Mouse (Mus musculus): ENCODE data around the gene Tbcd. TPM values are rescaled to one million over a fixed set of nuclear protein-coding genes. Genes with fewer than 3 reads are reported as not detected.

The Tbcd gene
- 32.0 and 33.2 TPM in 2 replicates for polyA plus RNA-seq (2014; fragmentation: Nextera tagmentation; extraction: Ambion mirVana)

DNA sequence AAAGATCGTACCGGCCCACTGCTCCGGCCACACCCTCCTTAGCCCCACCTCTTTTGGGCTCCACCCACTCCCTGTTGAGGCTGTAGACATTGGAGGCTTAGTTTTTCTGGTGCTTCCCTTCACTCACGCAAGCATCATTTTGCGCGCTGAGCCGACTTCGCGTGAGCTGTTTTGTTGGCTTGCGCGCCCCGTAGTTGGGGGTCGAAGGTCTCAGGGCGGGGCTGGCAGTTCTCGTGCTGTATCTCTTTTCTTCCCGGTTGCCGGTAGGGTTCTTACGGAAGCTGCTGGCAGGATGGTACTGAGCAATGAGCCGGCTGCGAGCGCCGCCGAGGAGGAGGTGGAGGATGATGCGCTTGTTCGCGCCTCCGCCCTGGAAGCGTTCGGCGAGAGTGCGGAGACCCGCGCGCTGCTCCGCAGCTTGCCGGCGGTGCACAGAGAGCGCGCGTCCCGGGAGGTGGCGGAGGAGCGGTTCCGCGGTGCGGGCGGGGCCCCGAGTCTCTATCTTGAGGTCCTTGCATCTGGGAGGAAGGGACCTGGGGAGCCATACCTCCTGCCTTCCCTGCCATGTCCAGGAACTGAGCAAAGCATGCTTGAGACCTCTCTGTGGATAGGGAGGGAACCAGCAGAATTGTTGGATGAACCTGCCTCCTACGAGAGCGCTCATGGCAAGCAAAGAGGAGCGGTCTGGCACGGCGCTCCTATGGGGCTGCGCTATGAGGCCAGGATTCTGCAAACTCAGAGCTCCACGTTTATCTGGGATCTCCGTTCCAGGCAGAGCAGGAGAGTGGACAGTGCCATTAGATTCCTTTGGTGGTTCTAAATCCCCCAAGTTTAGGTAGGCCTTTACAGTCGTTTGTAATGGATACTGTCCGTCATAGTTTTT is at the start of gene Tbcd:
Gene Tbcd, plus strand, starts transcription at position 197 of the 883 bp plus-strand sequence.
- no peaks in the 10 kb centered on the region; the same call in 1 of the 2 replicates for H3K36me3 ChIP-seq (ENCODE audit: control insufficient read depth, insufficient read depth, low read length)
- peak within 1 kb of the TSS; percentile 33; the same call in 1 of the 2 replicates for H3K27ac ChIP-seq (ENCODE audit: low read length)
- under 1% methylated on average over 58 of the region's 58 CpGs for WGBS
- H3K4me3 ChIP-seq (ENCODE audit: low read depth, low read length) = peak within 1 kb of the TSS; percentile 85
- H3K4me1 ChIP-seq (ENCODE audit: control insufficient read depth, insufficient read depth, low read length) = peaks cover 3% of the 10 kb centered on the region
- peak; percentile 96 for ATAC-seq (ENCODE audit: insufficient number of reproducible peaks, insufficient read depth, low FRiP score, low read depth)
- H3K9ac ChIP-seq (replicated peaks; ENCODE audit: low read depth, low read length) = peak within 1 kb of the TSS; percentile 55
- no peaks in the 10 kb centered on the region for H3K27me3 ChIP-seq (ENCODE audit: control insufficient read depth, insufficient read depth, low read length)
- H3K4me2 ChIP-seq (replicated peaks; ENCODE audit: low read depth, low read length) = peak within 1 kb of the TSS; percentile 61
- H3K9me3 ChIP-seq (ENCODE audit: control insufficient read depth, low read depth, low read length) = no peaks in the 10 kb centered on the region

DNA sequence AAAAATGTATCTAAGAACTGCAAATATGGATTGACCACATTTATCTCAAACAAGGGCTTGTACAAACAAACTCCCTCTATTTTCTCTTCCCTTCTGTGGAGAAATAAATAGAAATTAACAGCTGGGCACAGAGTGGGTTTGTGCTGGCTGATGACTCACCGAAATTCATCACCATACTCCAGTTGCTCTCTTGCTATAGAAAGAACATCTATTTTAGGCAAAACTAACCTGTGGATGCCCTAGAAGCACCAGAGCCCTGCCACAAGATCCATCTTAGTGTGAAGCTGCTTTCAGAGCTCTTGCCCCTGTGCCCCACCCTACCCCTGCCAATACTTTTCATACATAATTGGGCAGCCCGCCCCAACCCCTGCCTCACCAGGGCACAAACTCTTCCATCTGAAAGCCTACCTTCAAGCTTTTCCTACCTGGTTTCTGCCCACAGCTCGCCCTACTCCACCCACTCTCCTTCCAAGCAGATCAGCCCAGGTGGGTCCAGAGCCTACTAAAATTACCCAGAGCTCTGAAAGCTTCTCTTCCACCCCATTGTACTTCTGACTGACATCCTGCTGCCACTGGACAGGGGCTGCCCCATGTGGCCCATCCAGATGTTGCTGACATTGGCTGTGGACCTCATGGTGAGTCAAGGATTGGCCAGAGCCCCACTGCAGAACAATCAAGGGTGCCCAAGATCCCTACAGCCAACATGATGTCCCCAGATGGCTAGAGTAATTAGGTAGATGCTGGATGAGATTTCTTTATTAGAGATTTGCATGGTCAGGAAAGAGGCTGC is 44.2 kb upstream of the Tbcd start:
- no peak overlapping the region for H3K4me3 ChIP-seq (ENCODE audit: low read depth, low read length)
- no peaks in the 10 kb centered on the region for H3K9me3 ChIP-seq (ENCODE audit: control insufficient read depth, low read depth, low read length)
- no peaks in the 10 kb centered on the region for H3K4me1 ChIP-seq (ENCODE audit: control insufficient read depth, insufficient read depth, low read length)
- H3K27me3 ChIP-seq (ENCODE audit: control insufficient read depth, insufficient read depth, low read length) = no peaks in the 10 kb centered on the region
- H3K27ac ChIP-seq (ENCODE audit: low read length) = no peak overlapping the region
- 61% methylated on average over 3 of the region's 3 CpGs for WGBS
- H3K4me2 ChIP-seq (replicated peaks; ENCODE audit: low read depth, low read length) = no peak overlapping the region
- no peak for ATAC-seq (ENCODE audit: insufficient number of reproducible peaks, insufficient read depth, low FRiP score, low read depth)
- no peaks in the 10 kb centered on the region for H3K36me3 ChIP-seq (ENCODE audit: control insufficient read depth, insufficient read depth, low read length)
- H3K9ac ChIP-seq (replicated peaks; ENCODE audit: low read depth, low read length) = no peak overlapping the region

DNA sequence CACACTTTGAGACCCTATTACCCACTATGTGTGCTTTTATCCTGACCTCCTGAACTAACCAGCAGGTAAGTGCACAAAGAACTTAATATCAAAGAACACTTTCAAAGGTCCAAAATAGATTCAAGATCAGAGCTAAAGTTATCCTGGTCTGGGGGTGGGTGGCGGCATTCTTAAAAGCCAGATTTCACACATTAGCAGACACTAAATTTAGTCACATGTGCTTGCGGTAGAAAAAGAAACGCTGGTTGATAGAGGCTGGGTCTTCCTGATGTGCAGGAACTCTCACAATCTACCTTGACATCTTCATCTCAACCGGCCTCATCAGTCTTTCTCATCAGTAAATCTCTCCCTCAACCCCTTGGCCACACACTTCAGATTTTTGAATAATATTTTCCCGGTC is 37.0 kb upstream of the Tbcd start:
- no peak overlapping the region for H3K4me2 ChIP-seq (replicated peaks; ENCODE audit: low read depth, low read length)
- H3K27ac ChIP-seq (ENCODE audit: low read length) = no peak overlapping the region
- H3K36me3 ChIP-seq (ENCODE audit: control insufficient read depth, insufficient read depth, low read length) = no peaks in the 10 kb centered on the region
- no peak for ATAC-seq (ENCODE audit: insufficient number of reproducible peaks, insufficient read depth, low FRiP score, low read depth)
- H3K27me3 ChIP-seq (ENCODE audit: control insufficient read depth, insufficient read depth, low read length) = no peaks in the 10 kb centered on the region
- H3K4me3 ChIP-seq (ENCODE audit: low read depth, low read length) = no peak overlapping the region
- no peaks in the 10 kb centered on the region for H3K9me3 ChIP-seq (ENCODE audit: control insufficient read depth, low read depth, low read length)
- H3K4me1 ChIP-seq (ENCODE audit: control insufficient read depth, insufficient read depth, low read length) = no peaks in the 10 kb centered on the region
- no peak overlapping the region for H3K9ac ChIP-seq (replicated peaks; ENCODE audit: low read depth, low read length)
- WGBS = 84% methylated on average over 5 of the region's 5 CpGs

GRCm38 (mm10) chr11:121415351-121415750 is 36.4 kb upstream of the Tbcd start:
- ATAC-seq (ENCODE audit: insufficient number of reproducible peaks, insufficient read depth, low FRiP score, low read depth) = no peak
- Histone ChIP-seq H3K27me3 (ENCODE audit: control insufficient read depth, insufficient read depth, low read length) (no peaks in the 10 kb centered on the region), H3K36me3 (ENCODE audit: control insufficient read depth, insufficient read depth, low read length) (no peaks in the 10 kb centered on the region), H3K9me3 (ENCODE audit: control insufficient read depth, low read depth, low read length) (no peaks in the 10 kb centered on the region), H3K4me3 (ENCODE audit: low read depth, low read length) (no peak overlapping the region), H3K27ac (ENCODE audit: low read length) (no peak overlapping the region), H3K4me1 (ENCODE audit: control insufficient read depth, insufficient read depth, low read length) (peaks cover under 1% of the 10 kb centered on the region; the same call in 1 of the 2 replicates), H3K9ac (replicated peaks; ENCODE audit: low read depth, low read length) (no peak overlapping the region), H3K4me2 (replicated peaks; ENCODE audit: low read depth, low read length) (no peak overlapping the region)
- 49% methylated on average over 5 of the region's 5 CpGs for WGBS

GRCm38 (mm10) chr11:121417971-121418370 is 33.8 kb upstream of the Tbcd start:
- Histone ChIP-seq H3K4me3 (ENCODE audit: low read depth, low read length) (no peak overlapping the region), H3K4me1 (ENCODE audit: control insufficient read depth, insufficient read depth, low read length) (peaks cover 13% of the 10 kb centered on the region), H3K27me3 (ENCODE audit: control insufficient read depth, insufficient read depth, low read length) (no peaks in the 10 kb centered on the region), H3K36me3 (ENCODE audit: control insufficient read depth, insufficient read depth, low read length) (no peaks in the 10 kb centered on the region), H3K4me2 (replicated peaks; ENCODE audit: low read depth, low read length) (no peak overlapping the region), H3K27ac (ENCODE audit: low read length) (no peak overlapping the region), H3K9ac (replicated peaks; ENCODE audit: low read depth, low read length) (no peak overlapping the region), H3K9me3 (ENCODE audit: control insufficient read depth, low read depth, low read length) (no peaks in the 10 kb centered on the region)
- no peak for ATAC-seq (ENCODE audit: insufficient number of reproducible peaks, insufficient read depth, low FRiP score, low read depth)
- WGBS = 83% methylated on average over 5 of the region's 5 CpGs

GRCm38 (mm10) chr11:121418932-121419331 is 32.8 kb upstream of the Tbcd start:
- no peak for ATAC-seq (ENCODE audit: insufficient number of reproducible peaks, insufficient read depth, low FRiP score, low read depth)
- Histone ChIP-seq H3K9ac (replicated peaks; ENCODE audit: low read depth, low read length) (no peak overlapping the region), H3K9me3 (ENCODE audit: control insufficient read depth, low read depth, low read length) (no peaks in the 10 kb centered on the region), H3K4me2 (replicated peaks; ENCODE audit: low read depth, low read length) (no peak overlapping the region), H3K27me3 (ENCODE audit: control insufficient read depth, insufficient read depth, low read length) (no peaks in the 10 kb centered on the region), H3K4me1 (ENCODE audit: control insufficient read depth, insufficient read depth, low read length) (peaks cover 13% of the 10 kb centered on the region), H3K36me3 (ENCODE audit: control insufficient read depth, insufficient read depth, low read length) (no peaks in the 10 kb centered on the region), H3K27ac (ENCODE audit: low read length) (no peak overlapping the region), H3K4me3 (ENCODE audit: low read depth, low read length) (no peak overlapping the region)
- 61% methylated on average over 2 of the region's 2 CpGs for WGBS

GRCm38 (mm10) chr11:121420379-121420778 is 31.4 kb upstream of the Tbcd start:
- Histone ChIP-seq H3K9me3 (ENCODE audit: control insufficient read depth, low read depth, low read length) (no peaks in the 10 kb centered on the region), H3K36me3 (ENCODE audit: control insufficient read depth, insufficient read depth, low read length) (no peaks in the 10 kb centered on the region), H3K4me1 (ENCODE audit: control insufficient read depth, insufficient read depth, low read length) (peaks cover 13% of the 10 kb centered on the region), H3K27ac (ENCODE audit: low read length) (peak overlapping the region; percentile 71; the same call in 1 of the 2 replicates), H3K9ac (replicated peaks; ENCODE audit: low read depth, low read length) (no peak overlapping the region), H3K27me3 (ENCODE audit: control insufficient read depth, insufficient read depth, low read length) (no peaks in the 10 kb centered on the region), H3K4me2 (replicated peaks; ENCODE audit: low read depth, low read length) (peak overlapping the region; percentile 82), H3K4me3 (ENCODE audit: low read depth, low read length) (0 out of 2 replicates have a peak overlapping the region, but pooled peaks have one; percentile 71)
- ATAC-seq (ENCODE audit: insufficient number of reproducible peaks, insufficient read depth, low FRiP score, low read depth) = no peak
- WGBS = 44% methylated on average over 5 of the region's 5 CpGs

DNA sequence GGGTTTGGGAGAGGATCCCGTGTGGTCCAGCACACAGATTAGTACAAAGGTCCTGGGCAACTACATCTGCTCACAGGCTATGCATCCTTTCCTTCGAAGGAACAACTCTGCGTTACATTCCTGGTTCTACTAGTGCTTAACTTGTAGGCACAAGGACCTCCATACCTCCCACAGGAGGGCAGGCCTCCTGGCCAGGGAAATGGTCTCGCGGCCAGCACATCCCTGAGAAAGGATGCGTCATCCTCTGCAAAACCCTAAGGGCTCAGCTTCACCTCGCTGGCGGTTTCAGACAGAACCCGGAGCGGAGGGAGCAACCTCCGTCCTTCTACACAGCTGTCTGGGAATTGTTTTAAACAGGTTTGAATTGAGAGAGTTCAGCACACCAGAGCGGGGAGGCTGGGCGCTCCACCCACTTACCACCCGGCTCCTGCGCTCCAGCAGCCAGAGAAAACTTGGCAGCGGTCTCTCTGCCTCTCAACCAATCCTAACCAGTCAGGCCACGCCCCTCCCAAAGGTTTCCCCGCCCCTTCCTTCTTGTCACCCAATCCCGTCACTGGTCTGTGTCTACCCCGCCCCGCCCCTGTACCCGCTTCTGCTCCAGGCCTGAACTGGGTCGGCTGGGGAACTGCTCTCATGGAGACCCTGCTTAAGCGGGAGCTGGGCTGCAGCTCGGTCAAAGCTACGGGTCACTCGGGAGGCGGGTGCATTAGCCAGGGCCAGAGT is 30.8 kb upstream of the Tbcd start, which contains the start of gene Fn3krp:
Gene Fn3krp, plus strand, starts transcription at position 572 of the 723 bp plus-strand sequence.
- peak within 1 kb of the TSS; percentile 55 for H3K9ac ChIP-seq (replicated peaks; ENCODE audit: low read depth, low read length)
- no peaks in the 10 kb centered on the region for H3K9me3 ChIP-seq (ENCODE audit: control insufficient read depth, low read depth, low read length)
- ATAC-seq (ENCODE audit: insufficient number of reproducible peaks, insufficient read depth, low FRiP score, low read depth) = peak; percentile 100
- H3K27ac ChIP-seq (ENCODE audit: low read length) = peak within 1 kb of the TSS; percentile 71
- peak within 1 kb of the TSS; percentile 82 for H3K4me2 ChIP-seq (replicated peaks; ENCODE audit: low read depth, low read length)
- H3K4me1 ChIP-seq (ENCODE audit: control insufficient read depth, insufficient read depth, low read length) = peaks cover 13% of the 10 kb centered on the region
- WGBS = 1% methylated on average over 28 of the region's 28 CpGs
- H3K36me3 ChIP-seq (ENCODE audit: control insufficient read depth, insufficient read depth, low read length) = no peaks in the 10 kb centered on the region
- H3K4me3 ChIP-seq (ENCODE audit: low read depth, low read length) = peak within 1 kb of the TSS; percentile 71
- no peaks in the 10 kb centered on the region for H3K27me3 ChIP-seq (ENCODE audit: control insufficient read depth, insufficient read depth, low read length)

Data from stomach, embryonic 14.5 days (tissue).